Mouse (Mus musculus): ENCODE data around the gene Nat8l.
"Not testable (repeated sequence)": the region's sequence is repeated elsewhere in the genome, so short reads cannot be mapped to it uniquely, and the experiment has no call there.

The Nat8l gene

DNA sequence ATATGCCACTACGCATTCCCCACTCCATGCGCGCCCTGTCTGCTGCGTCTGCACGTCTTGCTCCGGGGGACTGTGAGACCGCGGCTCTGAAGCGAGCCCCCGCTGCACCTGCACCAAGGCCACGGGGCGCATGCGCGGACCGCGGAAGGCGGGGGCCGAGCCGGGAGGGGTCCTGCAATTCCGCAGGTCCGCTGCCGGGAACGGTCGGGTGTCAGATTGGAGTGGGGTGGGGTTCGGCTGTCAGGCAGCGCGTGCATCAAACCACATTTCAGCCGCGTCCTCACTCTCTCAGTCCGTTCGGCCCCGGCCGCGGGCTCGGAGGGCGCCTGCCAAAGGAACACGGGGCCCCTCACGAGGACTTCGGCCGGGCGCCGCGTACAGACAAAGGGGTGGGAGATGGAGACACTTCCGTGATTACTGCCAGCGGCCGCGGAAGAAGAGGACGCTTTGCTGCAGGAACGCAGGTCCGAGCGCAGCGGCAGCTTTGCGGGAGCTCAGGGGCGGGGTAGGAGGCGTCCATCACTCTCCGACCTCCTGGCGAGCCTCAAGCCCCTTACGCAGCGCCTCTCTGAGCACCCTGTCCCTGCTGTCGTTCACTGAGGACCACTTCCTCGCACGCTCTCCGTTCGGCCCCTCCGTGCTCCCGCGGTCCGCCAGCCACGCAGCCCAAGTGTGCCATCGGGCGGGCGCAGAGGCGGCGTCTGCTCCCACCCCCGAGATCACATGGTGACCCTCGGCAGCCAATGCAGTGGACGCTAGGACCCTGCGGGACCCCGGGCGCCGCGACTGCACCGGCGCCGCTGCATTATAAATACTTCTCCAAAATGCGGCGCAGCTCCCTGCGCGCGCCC is at the start of gene Nat8l:
Gene Nat8l, plus strand, starts transcription at position 142 of the 851 bp plus-strand sequence.
- DNase-seq (ENCODE audit: low spot score), result peak; percentile 72

DNA sequence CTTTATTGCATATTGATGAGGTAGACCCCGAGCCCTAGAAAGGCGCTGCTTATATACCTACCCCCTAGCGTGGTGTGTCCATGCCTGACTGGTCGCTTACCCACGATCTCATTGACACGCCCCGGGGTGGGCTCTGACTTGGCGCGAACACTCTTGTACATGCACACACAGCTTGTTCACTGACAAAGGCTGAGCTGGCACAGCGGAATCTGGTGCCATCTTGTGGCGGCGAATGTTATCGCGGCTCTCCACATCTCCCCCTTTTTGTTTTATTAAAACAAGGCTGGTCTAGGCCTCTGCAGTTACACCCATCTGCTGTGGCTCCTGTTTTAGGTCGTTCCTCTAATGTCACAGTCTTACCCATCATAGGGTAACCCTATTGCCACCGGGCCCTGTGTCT is 48.7 kb upstream of the Nat8l start:
- not testable (repeated sequence) for DNase-seq (ENCODE audit: low spot score)

DNA sequence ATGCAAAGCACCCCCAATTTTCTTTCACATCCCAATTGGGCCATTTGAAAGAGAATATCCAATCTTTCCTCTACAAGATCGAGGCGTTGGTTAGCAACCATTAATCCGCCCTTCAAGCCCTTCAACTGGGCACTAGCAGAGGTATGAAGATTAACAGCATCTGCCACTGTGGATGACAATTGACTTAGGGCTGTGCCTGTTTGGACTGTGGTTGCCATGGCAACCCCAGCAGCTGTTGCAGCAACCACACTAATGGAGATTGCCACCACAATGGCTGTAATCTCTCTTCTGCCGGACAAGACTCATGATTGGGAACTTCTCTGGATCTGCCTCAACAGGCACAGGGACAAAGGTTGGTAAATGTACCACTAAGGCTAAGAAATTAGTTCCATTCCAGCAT is 47.5 kb upstream of the Nat8l start:
- DNase-seq (ENCODE audit: low spot score), result no peak

DNA sequence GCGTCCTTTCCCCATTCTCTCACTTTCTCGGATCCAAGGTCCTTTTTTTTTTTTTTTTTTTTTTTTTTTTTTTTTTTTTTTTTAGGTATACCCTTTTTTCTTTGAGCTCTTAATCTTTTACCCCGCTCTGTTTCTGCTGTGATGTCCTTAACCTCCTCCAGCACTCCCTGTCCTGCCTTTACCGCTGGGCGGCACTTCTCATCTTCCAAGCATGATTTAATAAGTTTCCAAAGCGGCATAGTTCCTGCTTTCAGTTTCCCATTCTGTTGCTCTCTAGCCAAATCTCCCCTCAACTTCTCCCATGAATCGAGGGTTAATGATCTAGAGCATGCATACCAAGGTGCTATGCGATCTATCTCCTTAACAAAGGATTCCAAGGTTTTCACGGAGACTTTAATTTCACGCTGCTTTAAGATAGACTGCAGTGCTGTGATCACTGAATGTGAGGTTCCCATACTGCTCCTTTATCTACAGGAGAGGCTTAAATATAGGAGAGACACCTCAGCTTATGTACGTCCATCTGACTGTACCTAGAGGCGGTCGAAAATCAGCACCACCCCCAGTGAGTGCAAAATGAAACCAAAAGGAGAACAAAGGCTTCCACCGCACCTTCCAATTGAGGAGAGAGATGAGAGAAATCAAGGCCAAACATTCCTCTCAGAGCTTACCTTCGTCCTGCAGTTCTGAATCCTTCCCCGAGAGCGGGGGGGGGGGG is 42.2 kb upstream of the Nat8l start:
- DNase-seq (ENCODE audit: low spot score), result no peak

DNA sequence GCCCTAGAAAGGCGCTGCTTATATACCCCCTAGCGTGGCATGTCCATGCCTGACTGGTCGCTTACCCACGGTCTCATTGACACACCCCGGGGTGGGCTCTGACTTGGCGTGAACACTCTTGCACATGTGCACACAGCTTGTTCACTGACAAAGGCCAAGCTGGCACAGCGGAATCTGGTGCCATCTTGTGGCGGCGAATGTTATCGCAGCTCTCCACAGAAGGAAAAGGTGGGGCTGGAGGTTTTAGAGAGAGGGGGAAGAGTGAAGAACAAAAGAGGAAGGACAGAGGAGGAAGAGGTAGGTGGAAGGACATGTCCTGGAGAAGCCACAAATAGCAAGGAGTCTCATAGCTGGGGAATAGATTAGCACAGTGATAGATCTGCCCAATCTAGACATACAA is 41.4 kb upstream of the Nat8l start:
- DNase-seq (ENCODE audit: low spot score), result peak; percentile 21

DNA sequence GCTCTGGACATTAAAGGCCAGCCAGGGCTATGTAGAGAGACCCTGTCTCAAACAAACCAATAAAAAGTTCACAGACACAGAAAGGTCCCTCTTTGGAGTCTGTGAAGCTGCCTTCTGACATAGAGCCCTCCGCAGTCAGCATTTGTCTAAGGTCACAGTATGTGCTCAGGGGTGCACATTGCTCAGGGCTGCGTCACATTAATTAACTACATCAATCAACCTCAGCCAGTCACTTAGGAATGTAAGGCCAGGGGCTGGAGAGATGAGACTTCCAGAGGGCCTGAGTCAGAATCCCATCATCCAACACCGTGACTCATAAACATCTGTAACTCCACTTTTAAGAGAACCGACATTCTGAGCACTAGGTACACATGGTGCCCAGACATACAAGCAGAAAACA is 39.9 kb upstream of the Nat8l start:
- DNase-seq (ENCODE audit: low spot score), result no peak

DNA sequence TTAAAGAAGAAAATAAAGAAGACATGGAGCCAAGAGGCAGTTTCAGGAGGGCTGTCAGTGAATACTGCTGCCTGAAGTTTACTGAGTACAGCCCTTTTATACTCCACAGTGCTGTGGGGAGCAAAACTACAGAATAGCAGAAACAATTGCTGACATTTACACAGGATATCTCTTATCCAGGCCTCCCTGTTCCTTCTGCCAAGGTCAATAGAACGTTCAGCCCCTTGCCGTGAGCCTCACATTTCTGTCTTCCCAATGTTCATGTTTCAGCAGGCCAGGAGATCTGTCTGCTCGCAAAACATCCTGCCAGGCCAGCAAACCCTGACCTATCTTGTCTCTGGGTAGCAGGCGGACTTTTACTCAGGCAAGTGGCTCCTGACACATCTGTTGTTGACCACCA is 36.4 kb upstream of the Nat8l start:
- DNase-seq (ENCODE audit: low spot score), result no peak

DNA sequence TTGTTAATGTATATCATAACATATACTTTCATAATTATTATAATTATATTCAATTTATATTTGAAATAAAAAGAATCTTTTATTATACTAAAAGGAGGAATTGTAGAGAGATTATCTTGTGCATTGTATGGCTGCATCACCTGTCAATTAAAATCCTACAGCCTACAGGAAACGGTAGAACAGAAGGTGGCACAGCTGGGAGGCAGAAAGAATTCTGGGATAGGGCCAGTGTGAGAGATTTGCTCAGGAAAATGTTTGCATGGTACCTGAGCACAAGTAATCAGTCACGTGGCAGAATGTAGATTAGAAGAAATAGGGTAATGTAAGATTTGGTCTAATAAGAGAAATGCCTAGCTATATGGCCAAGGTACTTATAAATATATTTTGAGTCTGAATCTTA is 21.0 kb upstream of the Nat8l start:
- DNase-seq (ENCODE audit: low spot score), result no peak

DNA sequence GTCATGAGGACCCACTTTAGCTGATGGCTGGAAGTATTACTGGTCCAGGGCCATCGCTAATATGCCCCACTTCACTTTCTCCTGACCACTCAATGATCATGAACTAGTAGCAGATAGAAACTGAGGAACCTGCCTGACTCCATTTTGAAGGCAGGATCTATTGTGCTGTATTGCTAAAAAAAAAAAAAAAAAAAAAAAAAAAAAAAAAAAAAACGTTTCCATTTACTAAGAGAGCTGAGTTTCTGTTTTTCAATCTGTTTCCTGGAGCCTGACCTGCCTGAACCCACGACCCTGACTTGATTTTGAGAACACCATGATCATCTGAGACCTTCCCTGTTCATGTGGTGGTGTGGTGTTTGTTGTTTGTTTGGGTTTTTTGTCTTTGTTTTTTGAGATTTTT is 19.5 kb upstream of the Nat8l start:
- no peak for DNase-seq (ENCODE audit: low spot score)

DNA sequence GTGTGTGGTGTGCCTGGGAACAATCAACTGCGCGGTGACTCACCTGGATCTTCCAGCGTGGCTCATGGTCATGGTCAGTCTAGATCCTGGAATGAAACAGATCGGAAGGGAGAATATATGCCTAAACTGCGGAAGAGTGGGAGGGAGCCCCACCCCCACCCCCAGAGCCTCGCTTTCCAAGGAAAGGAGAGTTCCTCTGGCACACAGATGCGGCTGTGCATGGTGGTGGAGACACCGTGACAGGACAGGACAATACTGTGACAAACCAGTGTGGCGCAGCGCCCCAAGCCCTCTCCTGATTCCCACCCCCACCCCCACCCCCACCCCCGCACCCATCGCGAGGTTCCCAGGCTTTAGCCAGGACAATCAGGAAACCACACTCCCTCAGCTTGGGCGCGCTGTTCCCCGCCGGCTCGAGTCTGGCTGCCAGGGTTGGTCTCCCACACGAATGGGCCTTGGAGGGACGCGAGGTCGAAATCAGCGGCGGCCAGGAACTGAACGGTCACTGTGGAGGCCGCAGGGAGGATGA is 13.0 kb upstream of the Nat8l start:
- DNase-seq (ENCODE audit: low spot score), result no peak

DNA sequence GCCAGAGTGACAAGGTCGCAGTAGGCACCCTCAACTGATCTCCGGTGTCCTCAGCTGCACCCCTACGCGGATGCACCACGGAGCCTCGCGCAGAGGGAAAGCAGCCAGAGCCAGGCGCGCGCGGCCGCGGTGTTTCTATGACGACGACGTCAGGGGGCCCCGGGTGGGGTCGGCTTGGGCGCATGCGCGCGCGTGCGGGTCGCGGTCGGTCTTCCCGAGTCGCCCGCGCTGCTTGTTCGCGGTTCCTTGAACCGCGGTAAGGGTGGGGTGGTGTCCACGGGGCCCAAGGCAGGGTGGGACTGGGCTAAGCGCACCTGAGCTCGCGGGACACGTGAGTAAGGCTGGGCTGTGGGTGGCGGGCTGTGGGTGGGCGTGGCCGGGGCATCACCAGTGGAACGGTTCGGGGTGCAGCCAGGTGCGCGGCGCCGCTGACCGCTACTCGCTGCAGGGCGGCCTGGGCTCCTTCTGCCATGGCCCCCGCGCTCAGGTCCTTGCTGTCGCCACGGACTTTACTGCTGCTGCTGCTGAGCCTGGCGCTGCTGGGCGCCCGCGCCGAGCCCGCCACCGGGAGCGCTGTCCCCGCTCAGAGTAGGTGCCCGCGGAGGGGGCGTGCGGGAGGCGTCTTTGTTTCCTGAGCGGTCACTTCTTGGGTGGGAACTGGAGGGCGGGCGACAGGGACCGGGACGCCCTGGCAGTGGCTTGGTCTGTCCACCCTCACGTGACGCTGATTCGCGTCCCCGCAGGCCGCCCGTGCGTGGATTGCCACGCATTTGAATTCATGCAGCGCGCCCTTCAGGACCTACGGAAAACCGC is 12.3 kb upstream of the Nat8l start, which contains the start of gene Gm1673:
Gene Gm1673, plus strand, starts transcription at position 125 of the 813 bp plus-strand sequence.
- DNase-seq (ENCODE audit: low spot score), result peak; percentile 74

DNA sequence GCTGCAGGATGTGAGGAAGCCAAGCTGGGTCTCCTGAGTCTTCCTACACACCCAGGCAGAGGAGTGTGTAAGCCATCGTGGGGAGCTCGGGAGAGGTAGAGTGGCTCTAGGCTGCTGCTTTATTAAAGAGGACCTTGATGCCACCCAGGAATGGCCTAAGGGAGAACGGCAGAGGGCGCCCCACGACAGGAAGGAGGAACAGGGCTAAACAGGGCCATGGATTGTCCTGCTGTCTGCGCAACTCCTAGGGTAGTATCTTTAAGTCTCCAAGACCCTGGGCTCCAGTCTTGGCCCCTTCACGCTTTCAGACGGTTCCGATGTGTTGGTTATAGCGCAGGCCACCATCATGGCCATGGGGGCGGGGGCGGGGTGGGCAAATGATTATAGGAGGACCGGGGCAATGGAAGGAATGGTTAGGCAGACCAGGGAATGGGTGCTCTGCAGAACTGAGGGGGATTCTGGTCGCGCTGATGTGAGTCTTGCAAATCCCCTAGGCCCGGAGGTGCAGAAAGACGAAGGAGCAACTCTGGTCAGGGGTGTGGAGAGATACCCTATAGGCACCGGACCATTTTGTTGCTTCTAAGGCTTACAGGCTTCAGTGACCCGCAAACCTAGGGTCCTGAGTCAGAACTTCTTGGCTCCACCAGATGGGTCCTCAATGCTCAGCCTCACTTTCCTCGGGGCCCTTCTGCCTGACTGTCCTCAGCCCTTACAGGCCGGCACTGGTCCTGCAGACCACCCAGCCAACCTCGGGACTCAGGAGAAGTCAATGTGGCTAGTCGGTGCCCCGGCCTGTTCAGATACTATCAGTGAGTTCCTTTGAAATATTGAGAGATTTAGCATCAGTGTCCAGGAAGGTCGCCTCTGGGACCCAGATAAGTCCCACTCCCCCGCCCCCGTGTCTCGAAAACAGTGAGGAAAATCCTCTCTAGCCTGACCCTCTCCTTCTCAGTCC is 836 bp upstream of the Nat8l start:
- DNase-seq (ENCODE audit: low spot score), result no peak

DNA sequence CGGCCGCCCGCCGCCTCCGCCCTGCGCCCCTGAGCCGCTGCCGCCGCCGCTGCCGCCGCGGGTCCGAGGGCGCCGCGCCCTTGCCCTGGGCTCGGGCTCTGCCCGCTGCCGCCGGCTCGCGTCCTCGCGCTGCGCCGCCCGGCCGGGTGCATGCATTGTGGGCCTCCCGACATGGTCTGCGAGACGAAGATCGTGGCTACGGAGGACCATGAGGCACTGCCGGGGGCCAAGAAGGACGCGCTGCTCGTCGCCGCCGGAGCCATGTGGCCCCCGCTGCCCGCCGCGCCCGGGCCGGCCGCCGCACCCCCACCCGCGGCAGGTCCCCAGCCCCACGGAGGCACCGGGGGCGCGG is 886 bp downstream of the Nat8l start:
- no peak for DNase-seq (ENCODE audit: low spot score)

DNA sequence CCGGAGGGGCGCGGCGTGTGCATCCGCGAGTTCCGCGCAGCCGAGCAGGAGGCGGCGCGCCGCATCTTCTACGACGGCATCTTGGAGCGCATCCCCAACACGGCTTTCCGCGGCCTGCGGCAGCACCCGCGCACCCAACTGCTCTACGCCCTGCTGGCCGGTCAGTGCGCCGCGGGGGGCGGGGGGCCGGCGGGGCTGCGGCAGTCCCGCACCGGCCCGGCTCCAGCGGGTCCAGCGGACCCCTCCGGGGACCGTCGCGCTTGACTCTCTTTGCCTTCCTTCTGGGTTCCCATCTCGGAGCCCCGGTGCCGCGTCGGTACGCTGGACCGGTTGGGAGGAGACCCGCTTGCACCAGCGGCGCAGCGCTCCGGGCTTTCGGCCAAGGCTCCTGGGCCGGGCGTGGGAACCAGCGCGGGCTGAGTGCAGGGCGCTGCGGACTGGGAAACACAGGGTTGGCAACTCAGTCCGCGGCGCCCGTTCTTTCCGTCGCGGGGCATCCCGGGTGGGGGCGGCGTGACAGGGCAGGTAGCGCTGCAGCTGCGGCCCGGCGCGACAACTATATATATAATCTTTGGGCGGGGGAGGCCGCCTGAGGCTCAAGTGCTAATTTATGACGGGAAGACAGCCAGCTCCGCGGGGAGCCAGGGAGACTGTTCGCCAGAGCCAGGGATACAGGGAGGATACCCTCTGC is 1.4 kb downstream of the Nat8l start:
- no peak for DNase-seq (ENCODE audit: low spot score)

DNA sequence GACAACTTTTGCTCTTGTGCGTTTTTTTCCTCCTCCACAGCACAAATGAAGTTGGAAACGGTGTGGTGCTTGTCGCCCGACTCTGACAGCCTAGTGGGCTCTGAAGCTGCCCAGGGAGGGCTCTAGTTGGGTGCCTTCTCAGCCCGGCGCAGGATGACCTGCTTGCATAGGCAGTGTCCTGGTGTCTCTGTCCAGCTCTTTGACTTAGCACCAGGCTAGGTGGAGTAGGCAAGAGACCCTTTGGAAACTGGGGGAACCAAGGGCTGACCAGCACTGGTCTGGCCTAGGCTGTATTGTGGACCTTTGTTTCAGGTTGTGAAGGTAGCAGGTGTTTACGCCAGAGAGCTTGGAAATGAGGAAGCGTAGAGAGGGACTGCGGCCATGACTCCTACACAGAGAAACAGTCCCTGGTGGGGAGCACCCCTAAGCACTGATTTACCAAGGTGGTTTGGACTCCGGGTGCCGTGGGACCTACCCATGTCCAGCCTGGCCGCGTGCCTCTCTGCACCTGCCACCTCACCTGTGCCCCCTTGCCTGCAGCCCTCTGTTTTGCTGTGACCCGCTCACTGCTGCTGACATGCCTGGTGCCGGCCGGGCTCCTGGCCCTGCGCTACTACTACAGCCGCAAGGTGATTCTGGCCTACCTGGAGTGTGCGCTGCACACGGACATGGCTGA is 2.2 kb downstream of the Nat8l start:
- no peak for DNase-seq (ENCODE audit: low spot score)

DNA sequence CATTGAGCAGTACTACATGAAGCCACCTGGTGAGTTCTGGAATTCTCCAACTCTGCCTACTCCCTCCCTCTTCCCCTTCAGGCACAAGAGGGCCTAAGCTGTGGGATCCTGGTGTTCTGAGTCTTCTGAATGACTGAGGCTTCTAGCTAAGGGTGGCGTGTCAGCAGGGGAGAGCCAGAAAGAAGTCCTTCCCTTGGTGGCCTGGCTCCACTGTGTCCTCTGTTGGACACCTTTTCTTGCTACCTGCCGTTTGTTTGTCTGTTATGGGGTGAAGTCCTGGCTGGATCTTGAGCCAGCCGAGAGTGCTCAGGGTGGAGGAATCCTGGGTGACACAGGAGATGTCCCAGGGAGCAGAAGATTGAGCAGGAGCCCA is 2.7 kb downstream of the Nat8l start:
- no peak for DNase-seq (ENCODE audit: low spot score)

DNA sequence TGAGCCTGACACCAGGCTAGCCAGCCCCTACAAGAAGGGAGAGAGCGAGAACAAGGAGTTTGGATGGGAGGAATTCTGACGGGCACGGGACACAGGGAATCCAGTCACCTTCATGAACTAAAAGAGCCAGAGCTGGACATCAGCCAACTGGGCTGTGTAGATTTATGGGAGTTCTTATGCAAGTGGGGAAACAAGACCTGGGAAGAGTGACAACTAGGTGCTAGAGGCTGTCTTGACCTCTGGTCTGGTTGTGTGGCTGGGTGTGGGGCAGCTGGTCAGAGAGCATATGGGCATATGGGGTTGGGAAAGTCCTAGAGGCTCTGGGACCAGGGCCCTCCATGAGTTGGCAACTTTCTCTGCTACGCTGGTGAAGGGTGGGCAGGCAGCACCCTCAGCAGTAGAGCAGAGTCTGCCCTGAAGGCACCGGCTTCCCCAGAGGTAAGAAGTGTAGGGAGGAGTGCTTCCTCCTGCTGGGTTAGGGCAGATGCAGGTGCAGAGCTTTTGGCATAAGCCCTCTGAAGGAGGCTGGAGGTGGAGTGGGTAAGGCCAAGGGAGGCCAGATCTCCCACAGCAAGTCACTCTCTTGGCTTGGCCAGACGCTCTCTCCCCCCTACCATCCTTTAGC is 3.8 kb downstream of the Nat8l start:
- DNase-seq (ENCODE audit: low spot score), result no peak

DNA sequence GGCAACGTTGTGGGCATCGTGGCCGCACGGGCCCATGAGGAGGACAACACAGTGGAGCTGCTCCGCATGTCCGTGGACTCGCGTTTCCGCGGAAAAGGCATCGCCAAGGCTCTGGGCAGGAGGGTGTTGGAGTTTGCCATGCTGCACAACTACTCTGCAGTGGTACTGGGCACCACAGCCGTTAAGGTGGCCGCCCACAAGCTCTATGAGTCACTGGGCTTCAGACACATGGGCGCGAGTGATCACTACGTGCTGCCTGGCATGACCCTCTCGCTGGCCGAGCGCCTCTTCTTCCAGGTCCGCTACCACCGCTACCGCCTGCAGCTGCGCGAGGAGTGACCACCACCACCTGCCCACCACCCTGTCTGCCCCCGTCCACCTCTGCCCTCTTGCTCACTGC is 5.0 kb downstream of the Nat8l start:
- no peak for DNase-seq (ENCODE audit: low spot score)

DNA sequence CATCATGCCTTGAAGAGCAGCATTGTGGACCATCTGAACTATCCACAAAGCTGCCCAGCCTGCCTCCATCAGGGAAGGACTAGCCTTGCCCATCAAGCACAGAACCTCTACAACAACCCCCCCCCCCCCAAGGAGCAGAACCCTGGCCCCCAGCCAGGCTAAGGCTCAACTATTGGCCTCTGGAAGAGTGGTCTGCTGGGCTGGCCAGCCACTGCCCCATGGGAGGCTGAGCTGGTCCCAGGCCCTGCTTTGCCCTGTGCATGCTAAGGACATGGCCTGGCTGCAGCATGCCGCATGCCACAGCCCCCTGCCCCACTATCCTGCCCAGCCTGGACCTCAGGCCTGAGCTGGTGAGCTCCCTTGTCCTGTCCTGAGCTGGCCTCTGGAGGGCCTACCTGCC is 5.6 kb downstream of the Nat8l start:
- DNase-seq (ENCODE audit: low spot score), result no peak

DNA sequence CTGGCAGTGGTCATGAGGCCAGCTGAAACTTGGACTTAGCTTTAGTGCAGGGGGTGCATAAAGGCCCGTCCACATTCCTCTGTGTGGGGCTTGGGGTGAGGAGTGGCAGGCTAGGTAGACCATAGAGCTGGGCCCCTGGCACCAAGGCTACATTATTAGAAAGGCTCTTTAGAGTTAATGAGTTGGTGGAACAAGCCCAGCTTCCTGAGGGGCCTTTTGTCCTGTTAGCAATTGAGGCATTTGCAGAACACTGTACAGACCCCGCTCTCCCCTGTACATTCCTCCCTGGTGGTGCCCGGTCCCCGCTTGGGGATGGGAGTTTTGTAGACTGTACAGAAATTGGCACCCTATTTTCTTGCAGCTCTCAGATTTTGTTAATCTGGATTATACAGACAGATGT is 6.9 kb downstream of the Nat8l start:
- DNase-seq (ENCODE audit: low spot score), result no peak
